Mouse (Mus musculus): ENCODE measurements around the gene Ugt1a6b. TPM values are rescaled to one million over a fixed set of nuclear protein-coding genes. Genes with fewer than 3 reads are reported as not detected.

The Ugt1a6b gene
- polyA plus RNA-seq, 1 experiment from 2014 or later = not detected

DNA sequence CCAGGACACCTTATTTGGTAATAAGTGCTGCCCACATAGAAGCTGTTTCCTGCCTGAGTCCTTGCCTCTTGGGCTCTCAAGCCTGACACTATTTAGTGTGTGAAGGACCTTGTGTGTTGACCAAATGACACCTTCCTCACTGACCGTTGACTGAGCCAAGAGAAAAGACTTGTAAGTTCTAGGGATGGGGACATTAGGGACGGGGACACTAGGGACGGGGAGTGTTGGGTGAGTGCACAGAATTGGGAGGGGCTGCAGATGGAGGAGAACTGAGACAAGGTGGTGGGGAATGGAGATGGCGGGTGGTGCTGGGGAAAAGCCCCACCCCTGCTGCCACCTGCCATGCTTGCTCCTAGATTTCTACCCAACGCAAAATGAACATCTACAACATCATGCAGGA, 126.9 kb downstream of the Ugt1a6b start:
- Histone ChIP-seq H3K9me3 (ENCODE audit: control insufficient read depth, low read length) (peaks cover 94% of the 10 kb centered on the region), H3K4me2 (replicated peaks; ENCODE audit: low read depth, low read length) (no peak overlapping the region), H3K36me3 (ENCODE audit: control insufficient read depth, insufficient read depth, low read length) (no peaks in the 10 kb centered on the region), H3K4me1 (ENCODE audit: control insufficient read depth, insufficient read depth, low read length) (no peaks in the 10 kb centered on the region), H3K27me3 (ENCODE audit: control insufficient read depth, insufficient read depth, low read length) (no peaks in the 10 kb centered on the region), H3K4me3 (ENCODE audit: low read length) (no peak overlapping the region), H3K9ac (ENCODE audit: low read depth, low read length) (no peak overlapping the region), H3K27ac (ENCODE audit: low read depth, low read length) (no peak overlapping the region)
- ATAC-seq (ENCODE audit: low FRiP score, low TSS enrichment) = no peak
- WGBS = 88% methylated on average over 5 of the region's 5 CpGs

GRCm38 (mm10) chr1:88230421-88230820, 127.4 kb downstream of the Ugt1a6b start:
- H3K4me1 ChIP-seq (ENCODE audit: control insufficient read depth, insufficient read depth, low read length) = no peaks in the 10 kb centered on the region
- H3K9me3 ChIP-seq (ENCODE audit: control insufficient read depth, low read length) = peaks cover 97% of the 10 kb centered on the region
- no peak for ATAC-seq (ENCODE audit: low FRiP score, low TSS enrichment)
- H3K36me3 ChIP-seq (ENCODE audit: control insufficient read depth, insufficient read depth, low read length) = no peaks in the 10 kb centered on the region
- H3K4me3 ChIP-seq (ENCODE audit: low read length) = no peak overlapping the region
- no peaks in the 10 kb centered on the region for H3K27me3 ChIP-seq (ENCODE audit: control insufficient read depth, insufficient read depth, low read length)
- 70% methylated on average over 7 of the region's 7 CpGs for WGBS
- no peak overlapping the region for H3K27ac ChIP-seq (ENCODE audit: low read depth, low read length)
- no peak overlapping the region for H3K9ac ChIP-seq (ENCODE audit: low read depth, low read length)
- H3K4me2 ChIP-seq (replicated peaks; ENCODE audit: low read depth, low read length) = no peak overlapping the region

DNA sequence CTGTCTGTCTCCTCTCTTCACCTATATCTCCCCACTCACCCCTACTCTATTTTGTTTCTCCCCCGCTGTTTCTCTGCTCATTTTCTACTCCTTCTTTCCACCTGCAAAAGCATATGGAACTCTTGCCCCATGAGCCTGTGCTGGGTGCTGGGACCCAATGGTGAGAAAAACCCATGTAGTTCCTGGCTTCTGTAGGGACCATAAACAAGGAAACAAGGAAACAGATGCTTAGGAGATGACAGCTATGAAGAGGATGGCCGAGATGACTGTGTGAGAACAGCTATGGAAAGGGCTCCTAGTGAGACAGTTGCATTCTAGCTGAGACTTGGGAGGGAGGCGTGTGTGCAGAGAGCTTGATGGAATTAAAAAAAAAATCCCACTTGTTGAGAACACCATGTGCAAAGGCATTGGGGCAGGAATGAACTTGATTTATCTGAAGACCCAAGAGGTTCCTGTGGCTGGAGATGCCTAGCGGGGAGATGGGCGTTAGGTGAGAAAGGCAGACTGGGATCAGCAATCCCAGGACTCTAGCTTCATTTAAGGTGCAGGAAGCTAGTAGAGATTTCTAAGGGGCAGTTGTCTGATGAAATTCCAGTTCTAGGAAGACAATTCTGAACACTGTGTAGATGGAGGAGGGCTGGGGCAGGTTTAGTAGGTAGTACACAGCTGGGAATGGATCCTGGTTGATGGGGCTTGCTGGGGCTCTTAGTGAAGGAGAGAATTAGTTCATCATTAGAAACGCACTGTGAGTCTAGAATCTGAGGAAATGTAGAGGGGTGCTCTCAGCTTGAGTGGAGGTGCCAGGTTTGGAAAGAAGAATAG, 128.1 kb downstream of the Ugt1a6b start:
- 76% methylated on average over 6 of the region's 6 CpGs for WGBS
- Histone ChIP-seq H3K27me3 (ENCODE audit: control insufficient read depth, insufficient read depth, low read length) (no peaks in the 10 kb centered on the region), H3K4me2 (replicated peaks; ENCODE audit: low read depth, low read length) (no peak overlapping the region), H3K9ac (ENCODE audit: low read depth, low read length) (no peak overlapping the region), H3K4me3 (ENCODE audit: low read length) (no peak overlapping the region), H3K36me3 (ENCODE audit: control insufficient read depth, insufficient read depth, low read length) (no peaks in the 10 kb centered on the region), H3K27ac (ENCODE audit: low read depth, low read length) (no peak overlapping the region), H3K9me3 (ENCODE audit: control insufficient read depth, low read length) (peaks cover 97% of the 10 kb centered on the region), H3K4me1 (ENCODE audit: control insufficient read depth, insufficient read depth, low read length) (no peaks in the 10 kb centered on the region)
- no peak for ATAC-seq (ENCODE audit: low FRiP score, low TSS enrichment)

DNA sequence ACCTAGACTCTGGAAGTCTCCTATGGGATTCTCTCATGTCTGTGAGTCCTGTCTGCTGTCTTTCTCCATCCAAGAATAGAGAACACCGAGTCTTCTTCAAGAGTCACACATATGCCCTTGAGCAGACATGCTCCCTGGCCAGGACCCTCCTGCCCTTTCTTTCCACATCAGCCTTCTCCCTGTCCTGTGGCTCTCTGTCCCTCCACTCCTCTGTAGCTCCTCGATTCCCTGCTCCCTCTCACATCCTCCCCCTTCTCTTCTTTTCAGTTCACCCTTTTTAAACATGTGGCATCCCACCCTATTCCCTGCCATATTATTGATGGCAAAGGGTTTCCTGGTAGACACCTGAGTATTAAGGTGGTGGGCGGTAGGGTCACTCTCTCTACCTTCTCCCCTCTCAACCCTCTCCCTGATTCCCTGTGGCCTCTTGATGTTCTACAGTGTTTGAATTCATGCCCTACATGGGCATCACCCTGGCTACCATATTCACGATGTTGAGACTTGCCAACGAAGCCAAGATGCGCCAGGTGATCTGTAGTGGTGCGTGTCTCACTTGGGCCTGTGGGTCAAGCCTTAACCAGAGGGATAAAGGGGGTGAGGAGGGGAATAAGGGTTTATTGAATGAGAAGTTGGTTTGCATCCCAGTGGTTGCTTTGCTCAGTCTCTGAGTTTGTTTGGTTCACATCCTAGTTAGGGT, 128.9 kb downstream of the Ugt1a6b start:
- peaks cover 95% of the 10 kb centered on the region for H3K9me3 ChIP-seq (ENCODE audit: control insufficient read depth, low read length)
- H3K4me2 ChIP-seq (replicated peaks; ENCODE audit: low read depth, low read length) = no peak overlapping the region
- H3K27ac ChIP-seq (ENCODE audit: low read depth, low read length) = no peak overlapping the region
- H3K4me3 ChIP-seq (ENCODE audit: low read length) = no peak overlapping the region
- H3K9ac ChIP-seq (ENCODE audit: low read depth, low read length) = no peak overlapping the region
- 67% methylated on average over 7 of the region's 7 CpGs for WGBS
- H3K36me3 ChIP-seq (ENCODE audit: control insufficient read depth, insufficient read depth, low read length) = no peaks in the 10 kb centered on the region
- ATAC-seq (ENCODE audit: low FRiP score, low TSS enrichment) = no peak
- no peaks in the 10 kb centered on the region for H3K27me3 ChIP-seq (ENCODE audit: control insufficient read depth, insufficient read depth, low read length)
- H3K4me1 ChIP-seq (ENCODE audit: control insufficient read depth, insufficient read depth, low read length) = no peaks in the 10 kb centered on the region

- Histone ChIP-seq H3K4me2 (replicated peaks; ENCODE audit: low read depth, low read length) (no peak overlapping the region), H3K9me3 (ENCODE audit: control insufficient read depth, low read length) (peaks cover 95% of the 10 kb centered on the region)
- WGBS = 57% methylated on average over 3 of the region's 3 CpGs
Measured at GRCm38 (mm10) chr1:88232664-88233380, 129.8 kb downstream of the Ugt1a6b start.

GRCm38 (mm10) chr1:88233421-88234247, 130.6 kb downstream of the Ugt1a6b start:
- H3K4me1 ChIP-seq (ENCODE audit: control insufficient read depth, insufficient read depth, low read length) = no peaks in the 10 kb centered on the region
- H3K27ac ChIP-seq (ENCODE audit: low read depth, low read length) = no peak overlapping the region
- no peak overlapping the region for H3K4me2 ChIP-seq (replicated peaks; ENCODE audit: low read depth, low read length)
- no peaks in the 10 kb centered on the region for H3K27me3 ChIP-seq (ENCODE audit: control insufficient read depth, insufficient read depth, low read length)
- no peak overlapping the region for H3K9ac ChIP-seq (ENCODE audit: low read depth, low read length)
- WGBS = 72% methylated on average over 14 of the region's 14 CpGs
- ATAC-seq (ENCODE audit: low FRiP score, low TSS enrichment) = no peak
- no peak overlapping the region for H3K4me3 ChIP-seq (ENCODE audit: low read length)
- peaks cover 95% of the 10 kb centered on the region for H3K9me3 ChIP-seq (ENCODE audit: control insufficient read depth, low read length)
- H3K36me3 ChIP-seq (ENCODE audit: control insufficient read depth, insufficient read depth, low read length) = no peaks in the 10 kb centered on the region

More at GRCm38 (mm10) chr1:88232664-88233380, 129.8 kb downstream of the Ugt1a6b start:
- no peaks in the 10 kb centered on the region for H3K27me3 ChIP-seq (ENCODE audit: control insufficient read depth, insufficient read depth, low read length)
- ATAC-seq (ENCODE audit: low FRiP score, low TSS enrichment) = no peak
- no peak overlapping the region for H3K4me3 ChIP-seq (ENCODE audit: low read length)
- H3K36me3 ChIP-seq (ENCODE audit: control insufficient read depth, insufficient read depth, low read length) = no peaks in the 10 kb centered on the region
- no peak overlapping the region for H3K9ac ChIP-seq (ENCODE audit: low read depth, low read length)
- no peaks in the 10 kb centered on the region for H3K4me1 ChIP-seq (ENCODE audit: control insufficient read depth, insufficient read depth, low read length)
- H3K27ac ChIP-seq (ENCODE audit: low read depth, low read length) = no peak overlapping the region

DNA sequence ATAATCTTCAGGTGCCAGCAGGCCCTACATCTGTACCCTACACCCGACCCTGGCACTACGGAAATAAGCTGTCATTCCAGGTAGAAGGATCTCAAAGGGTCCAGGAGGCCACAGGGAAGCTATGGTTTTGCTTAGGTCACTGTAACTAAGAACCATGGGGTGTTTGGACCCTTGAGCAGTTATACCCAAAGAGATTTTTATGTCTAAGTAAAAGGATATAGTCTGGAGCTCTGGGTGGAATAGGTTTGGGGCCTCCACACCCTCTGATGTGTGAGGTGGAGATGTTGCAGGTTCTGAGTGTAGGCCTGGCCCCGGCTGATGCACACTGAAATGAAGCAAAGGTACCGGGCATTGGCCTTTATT, 131.2 kb downstream of the Ugt1a6b start:
- Histone ChIP-seq H3K4me3 (ENCODE audit: low read length) (no peak overlapping the region), H3K9ac (ENCODE audit: low read depth, low read length) (no peak overlapping the region), H3K27me3 (ENCODE audit: control insufficient read depth, insufficient read depth, low read length) (no peaks in the 10 kb centered on the region), H3K27ac (ENCODE audit: low read depth, low read length) (no peak overlapping the region), H3K4me2 (replicated peaks; ENCODE audit: low read depth, low read length) (no peak overlapping the region), H3K4me1 (ENCODE audit: control insufficient read depth, insufficient read depth, low read length) (no peaks in the 10 kb centered on the region), H3K36me3 (ENCODE audit: control insufficient read depth, insufficient read depth, low read length) (no peaks in the 10 kb centered on the region), H3K9me3 (ENCODE audit: control insufficient read depth, low read length) (peaks cover 95% of the 10 kb centered on the region)
- 65% methylated on average over 4 of the region's 4 CpGs for WGBS
- no peak for ATAC-seq (ENCODE audit: low FRiP score, low TSS enrichment)

DNA sequence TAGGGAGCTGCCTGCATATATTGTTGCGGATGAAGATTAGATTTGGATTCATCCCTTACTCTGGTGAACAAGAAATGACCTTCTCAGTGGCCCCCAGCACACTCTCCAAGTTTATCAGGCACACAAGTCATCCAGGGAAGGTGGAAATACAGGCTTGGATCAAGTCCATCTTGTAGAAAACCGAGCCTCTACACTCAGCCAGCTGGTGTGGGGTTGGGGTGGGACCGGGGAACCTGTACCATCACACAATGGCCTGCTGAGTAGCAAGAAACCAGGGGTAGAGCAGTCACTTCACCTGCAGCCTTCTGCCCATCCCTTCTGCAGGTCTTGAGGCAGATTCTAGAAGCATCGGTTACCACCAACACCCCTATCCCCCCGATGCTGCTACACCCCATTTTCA, 131.6 kb downstream of the Ugt1a6b start:
- Histone ChIP-seq H3K4me2 (replicated peaks; ENCODE audit: low read depth, low read length) (no peak overlapping the region), H3K36me3 (ENCODE audit: control insufficient read depth, insufficient read depth, low read length) (no peaks in the 10 kb centered on the region), H3K4me1 (ENCODE audit: control insufficient read depth, insufficient read depth, low read length) (no peaks in the 10 kb centered on the region), H3K9ac (ENCODE audit: low read depth, low read length) (no peak overlapping the region), H3K27ac (ENCODE audit: low read depth, low read length) (no peak overlapping the region), H3K27me3 (ENCODE audit: control insufficient read depth, insufficient read depth, low read length) (no peaks in the 10 kb centered on the region), H3K9me3 (ENCODE audit: control insufficient read depth, low read length) (peaks cover 96% of the 10 kb centered on the region), H3K4me3 (ENCODE audit: low read length) (no peak overlapping the region)
- ATAC-seq (ENCODE audit: low FRiP score, low TSS enrichment) = no peak
- WGBS = 45% methylated on average over 5 of the region's 5 CpGs
